Mouse (Mus musculus) midbrain, postnatal 0 days (tissue): ENCODE measurements around the gene Mmel1. TPM values are rescaled to one million over a fixed set of nuclear protein-coding genes. Genes with fewer than 3 reads are reported as not detected.
A peak's percentile ranks its signal among the peaks of the same experiment; 100 is the strongest.

ENCODE experiments used
- ATAC-seq: fragments of 200-750 bp; cut with Nextera tagmentation; 2 replicates; pipeline ENCODE4 v1.8.0; 2017; ENCODE audit warnings: moderate number of reproducible peaks, mild to moderate bottlenecking, moderate TSS enrichment, moderate library complexity; ENCODE audit not compliant: low FRiP score
- DNase-seq: peaks from one replicate; pipeline ENCODE4 v3.0.0-alpha.2; 2015; ENCODE audit warnings: low spot score
- H3K27ac ChIP-seq: fragments of 300-500 bp; sonication (generic); 2 replicates; pipeline ENCODE4 v1.5.1; 2014; ENCODE audit warnings: low read depth, mild to moderate bottlenecking, low read length, mixed read lengths
- H3K27me3 ChIP-seq: fragments of 300-500 bp; sonication (generic); 2 replicates; pipeline ENCODE4 v1.6.1; 2014; ENCODE audit warnings: low read length, control low read depth, mixed read lengths; ENCODE audit not compliant: insufficient read depth
- H3K36me3 ChIP-seq: fragments of 300-500 bp; sonication (generic); 2 replicates; pipeline ENCODE4 v1.6.1; 2014; ENCODE audit warnings: low read length, control low read depth, mixed read lengths; ENCODE audit not compliant: insufficient read depth
- H3K4me1 ChIP-seq: fragments of 300-500 bp; sonication (generic); 2 replicates; pipeline ENCODE4 v1.6.1; 2014; ENCODE audit warnings: mild to moderate bottlenecking, control low read depth, antibody characterized with exemption, low read length, mixed read lengths; ENCODE audit not compliant: insufficient read depth
- H3K4me2 ChIP-seq: fragments of 300-500 bp; sonication (generic); 2 replicates; pipeline ENCODE4 v1.6.1; 2014; ENCODE audit warnings: low read depth, mild to moderate bottlenecking, low read length, mixed read lengths; ENCODE audit not compliant: poor library complexity, severe bottlenecking
- H3K4me3 ChIP-seq: fragments of 300-500 bp; sonication (generic); 2 replicates; pipeline ENCODE4 v1.5.1; 2014; ENCODE audit warnings: low read depth, mild to moderate bottlenecking, low read length, moderate library complexity
- H3K9ac ChIP-seq: fragments of 300-500 bp; sonication (generic); replicated peaks from 2 replicates; pipeline ENCODE4 v1.6.1; 2014; ENCODE audit warnings: mild to moderate bottlenecking, low read length, moderate library complexity, mixed read lengths; ENCODE audit not compliant: poor library complexity, severe bottlenecking
- H3K9me3 ChIP-seq: fragments of 300-500 bp; sonication (generic); 2 replicates; pipeline ENCODE4 v1.6.1; 2016; ENCODE audit warnings: low read length, control low read depth
- CTCF ChIP-seq: IDR thresholded peaks from 2 replicates; pipeline ENCODE4 v1.5.1; 2016; ENCODE audit warnings: antibody characterized with exemption, mild to moderate bottlenecking
- WGBS: fragments of 180-500 bp; shearing (Covaris S2); extraction: QIAGEN DNeasy Blood & Tissue Kit; methylation state at CpG from one replicate; pipeline ENCODE4 v1.1.7; 2014; 5-methylcytosine and 5-hydroxymethylcytosine counted together
- polyA plus RNA-seq: library from polyadenylated mRNA; unstranded; fragments of >200 nt; fragmentation: Nextera tagmentation; extraction: Ambion mirVana; gene quantifications from 2 replicates; pipeline ENCODE4 v1.2.1, GENCODE M21; 2015
- total RNA-seq: library from RNA; depleted of rRNA; stranded (reverse); fragments of >200 nt; gene quantifications from 2 replicates; pipeline ENCODE4 v1.2.3, GENCODE M21; 2014

Gene Mmel1
- total and polyA plus RNA-seq, 2 experiments from 2014 or later = 0.82 to 0.89 TPM

DNA sequence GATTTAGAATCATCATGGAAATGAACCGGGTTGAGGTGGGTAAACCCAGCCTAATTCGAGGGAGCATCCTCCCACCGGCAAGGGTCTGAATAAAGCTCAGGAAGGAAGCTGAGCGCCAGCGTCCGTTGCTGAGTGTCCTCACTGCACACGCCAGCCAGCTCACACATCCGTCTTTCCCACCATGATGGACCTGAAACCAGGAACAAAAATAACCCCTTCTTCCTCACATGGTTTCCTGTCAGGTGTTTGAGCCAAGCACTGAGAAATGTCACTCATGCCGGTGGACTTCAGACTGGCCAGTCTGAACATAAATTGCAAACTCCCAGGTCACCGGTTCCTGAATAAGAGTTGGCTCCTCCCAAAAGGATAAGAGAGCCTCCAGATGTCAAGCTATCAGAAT lies 45.9 kb downstream of the Mmel1 start:
- DNase-seq = no peak
- ATAC-seq = no peak
- no peak overlapping the region for H3K9ac ChIP-seq
- no peak for TF ChIP-seq CTCF
- H3K4me3 ChIP-seq = no peak overlapping the region
- H3K9me3 ChIP-seq = no peaks in the 10 kb centered on the region
- no peak overlapping the region for H3K27ac ChIP-seq
- 85% methylated on average over 10 of the region's 10 CpGs for WGBS
- H3K36me3 ChIP-seq = no peaks in the 10 kb centered on the region
- no peak overlapping the region for H3K4me2 ChIP-seq
- H3K27me3 ChIP-seq = no peaks in the 10 kb centered on the region
- no peaks in the 10 kb centered on the region for H3K4me1 ChIP-seq

DNA sequence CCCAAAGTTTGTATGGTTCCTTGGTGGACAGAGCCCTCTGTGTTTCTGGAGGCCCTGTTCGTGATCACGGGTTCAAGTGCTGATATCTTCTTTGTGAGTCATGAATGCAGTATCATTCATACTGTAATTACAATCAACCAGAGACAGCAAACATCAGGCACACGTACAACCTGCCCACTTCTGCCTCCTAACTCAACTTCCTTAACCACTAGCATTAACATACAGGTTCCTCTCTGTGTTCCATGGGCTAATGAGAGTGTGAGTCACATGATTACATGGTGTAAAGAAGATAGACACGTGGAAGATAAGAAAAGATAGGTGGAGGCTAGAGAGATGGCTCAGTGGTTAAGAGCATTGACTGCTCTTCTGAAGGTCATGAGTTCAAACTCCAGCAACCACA lies 47.3 kb downstream of the Mmel1 start:
- Histone ChIP-seq H3K4me1 (no peaks in the 10 kb centered on the region), H3K4me2 (no peak overlapping the region), H3K4me3 (no peak overlapping the region), H3K9me3 (no peaks in the 10 kb centered on the region), H3K27ac (no peak overlapping the region), H3K27me3 (no peaks in the 10 kb centered on the region), H3K9ac (no peak overlapping the region), H3K36me3 (no peaks in the 10 kb centered on the region)
- 82% methylated on average over 4 of the region's 4 CpGs for WGBS
- DNase-seq (no peak), ATAC-seq (no peak)
- TF ChIP-seq CTCF = no peak

DNA sequence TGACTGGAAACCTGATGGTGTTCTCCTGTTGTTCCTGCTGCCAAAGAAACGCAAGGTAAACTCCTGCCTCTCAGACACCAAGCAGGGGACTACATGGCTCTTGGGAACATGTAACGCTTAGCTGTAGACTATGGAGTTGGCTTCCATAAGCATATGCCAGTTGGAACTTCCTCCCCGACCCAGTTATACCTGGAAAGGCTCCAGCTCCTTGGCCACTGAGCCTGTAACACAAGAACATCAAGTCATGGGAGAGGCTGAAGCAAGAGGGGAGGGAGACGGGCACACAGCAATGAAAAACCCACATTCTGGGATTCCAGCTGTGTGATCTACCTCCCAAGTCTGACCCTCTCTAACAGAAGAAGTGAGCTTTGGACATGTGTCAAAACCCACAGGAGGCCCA lies 52.9 kb downstream of the Mmel1 start:
- DNase-seq (no peak), ATAC-seq (no peak)
- no peak overlapping the region for H3K4me2 ChIP-seq
- no peak overlapping the region for H3K4me3 ChIP-seq
- H3K36me3 ChIP-seq = no peaks in the 10 kb centered on the region
- no peaks in the 10 kb centered on the region for H3K9me3 ChIP-seq
- TF ChIP-seq CTCF = no peak
- 85% methylated on average over 4 of the region's 4 CpGs for WGBS
- H3K27me3 ChIP-seq = no peaks in the 10 kb centered on the region
- no peak overlapping the region for H3K9ac ChIP-seq
- H3K27ac ChIP-seq = no peak overlapping the region
- no peaks in the 10 kb centered on the region for H3K4me1 ChIP-seq

DNA sequence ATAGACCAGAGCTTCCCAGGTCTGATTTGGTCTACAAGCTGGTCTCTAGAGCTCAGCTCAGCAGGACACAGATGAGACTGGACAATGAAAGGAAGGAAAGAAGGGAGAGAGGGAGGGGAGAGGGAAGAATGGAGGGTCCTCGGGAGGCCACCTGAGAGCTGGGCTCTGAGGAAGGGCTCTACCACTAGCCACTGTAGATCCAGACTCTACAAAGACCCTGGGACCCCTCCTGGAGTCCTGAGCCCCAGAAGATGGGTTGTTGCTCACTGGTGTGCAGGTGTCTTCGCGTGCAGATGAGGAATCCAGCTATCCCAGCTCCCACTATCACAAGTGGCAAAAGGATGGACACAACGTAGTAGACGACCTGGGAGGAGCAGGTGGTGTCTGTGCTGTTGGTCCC lies 53.5 kb downstream of the Mmel1 start:
- no peak overlapping the region for H3K4me2 ChIP-seq
- WGBS = 82% methylated on average over 5 of the region's 5 CpGs
- no peak for ATAC-seq

DNA sequence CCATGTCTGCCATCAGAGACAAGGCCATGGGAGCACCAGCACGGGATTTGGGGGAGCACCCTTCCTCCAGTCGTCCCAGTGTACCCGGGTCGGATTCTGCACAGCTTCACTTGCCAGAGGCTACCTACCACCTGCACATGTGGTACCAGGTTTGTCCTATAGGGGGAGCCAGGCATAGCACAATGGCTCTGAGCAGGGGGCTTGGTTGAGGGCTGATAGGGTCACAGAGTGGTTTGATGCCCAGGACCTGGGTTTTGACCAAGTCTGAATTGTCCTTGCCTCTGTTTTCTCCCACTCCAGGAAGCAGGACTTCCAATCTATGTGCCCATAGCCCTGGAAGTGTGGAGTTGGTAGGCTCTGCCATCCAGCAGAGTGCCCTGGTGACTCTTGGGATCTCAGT lies 56.0 kb downstream of the Mmel1 start:
- H3K4me1 ChIP-seq = no peaks in the 10 kb centered on the region
- no peaks in the 10 kb centered on the region for H3K36me3 ChIP-seq
- no peak overlapping the region for H3K4me3 ChIP-seq
- no peak for ATAC-seq
- TF ChIP-seq CTCF = peak; percentile 27; the same call in 1 of the 2 replicates
- H3K27me3 ChIP-seq = no peaks in the 10 kb centered on the region
- 54% methylated on average over 4 of the region's 4 CpGs for WGBS
- no peak overlapping the region for H3K27ac ChIP-seq
- no peak for DNase-seq
- H3K4me2 ChIP-seq = no peak overlapping the region
- H3K9ac ChIP-seq = no peak overlapping the region
- H3K9me3 ChIP-seq = no peaks in the 10 kb centered on the region

More for the DNA sequence above, 53.5 kb downstream of the Mmel1 start:
- Histone ChIP-seq H3K4me3 (no peak overlapping the region), H3K36me3 (no peaks in the 10 kb centered on the region), H3K27me3 (no peaks in the 10 kb centered on the region), H3K9ac (no peak overlapping the region), H3K4me1 (no peaks in the 10 kb centered on the region), H3K9me3 (no peaks in the 10 kb centered on the region), H3K27ac (no peak overlapping the region)
- no peak for TF ChIP-seq CTCF
- no peak for DNase-seq

DNA sequence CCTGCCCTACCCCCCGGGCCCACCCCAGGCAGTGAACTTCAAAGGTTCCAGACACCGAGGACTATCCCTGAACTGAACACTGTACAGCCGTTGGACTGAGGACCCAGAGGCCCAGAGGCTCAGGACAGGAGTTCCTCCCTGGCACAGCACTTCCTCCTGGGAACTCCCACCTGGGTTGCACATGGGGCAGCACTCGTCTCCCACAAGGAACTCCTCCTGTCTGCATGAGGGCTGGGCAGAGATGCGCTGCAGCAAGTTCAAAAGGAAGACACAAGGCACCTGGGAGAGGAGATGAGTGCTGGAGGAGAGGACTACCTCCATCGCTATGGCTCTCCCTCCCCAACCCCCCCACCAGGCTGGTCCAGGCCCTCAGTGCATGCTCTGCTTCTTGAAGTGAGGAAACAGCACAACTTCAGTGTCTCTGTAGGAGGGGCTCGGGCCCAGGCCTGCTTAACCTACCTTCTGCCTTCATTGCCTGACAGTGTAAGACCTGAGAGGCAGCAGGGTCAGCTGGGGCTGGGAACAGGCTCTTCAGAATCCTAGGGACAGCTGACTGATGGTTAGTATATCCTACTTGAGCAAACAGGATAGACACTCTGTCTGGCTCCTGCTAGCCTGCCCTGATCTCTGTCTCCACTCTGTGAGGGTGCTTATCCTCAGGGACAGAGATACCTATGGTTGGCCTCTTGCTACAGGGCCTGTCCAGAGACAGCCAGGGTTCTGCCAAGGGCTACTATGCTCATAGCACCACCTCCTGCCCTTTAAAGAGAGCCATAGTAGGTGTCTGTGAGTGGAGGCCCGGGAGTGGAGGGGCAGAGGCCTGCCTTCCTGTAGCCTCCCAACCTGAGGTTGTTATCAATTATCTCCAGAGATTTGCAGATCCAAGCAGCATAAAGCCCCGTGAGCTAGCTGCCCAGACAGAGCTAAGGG lies 57.8 kb downstream of the Mmel1 start:
- ATAC-seq = no peak
- 61% methylated on average over 9 of the region's 9 CpGs for WGBS

More for the DNA sequence above, 57.8 kb downstream of the Mmel1 start:
- Histone ChIP-seq H3K4me3 (no peak overlapping the region), H3K4me1 (no peaks in the 10 kb centered on the region), H3K9ac (no peak overlapping the region), H3K27me3 (no peaks in the 10 kb centered on the region), H3K9me3 (no peaks in the 10 kb centered on the region), H3K27ac (no peak overlapping the region), H3K36me3 (no peaks in the 10 kb centered on the region), H3K4me2 (no peak overlapping the region)
- no peak for TF ChIP-seq CTCF
- no peak for DNase-seq
